Mouse (Mus musculus): ENCODE measurements around the gene Aanat.

DNA sequence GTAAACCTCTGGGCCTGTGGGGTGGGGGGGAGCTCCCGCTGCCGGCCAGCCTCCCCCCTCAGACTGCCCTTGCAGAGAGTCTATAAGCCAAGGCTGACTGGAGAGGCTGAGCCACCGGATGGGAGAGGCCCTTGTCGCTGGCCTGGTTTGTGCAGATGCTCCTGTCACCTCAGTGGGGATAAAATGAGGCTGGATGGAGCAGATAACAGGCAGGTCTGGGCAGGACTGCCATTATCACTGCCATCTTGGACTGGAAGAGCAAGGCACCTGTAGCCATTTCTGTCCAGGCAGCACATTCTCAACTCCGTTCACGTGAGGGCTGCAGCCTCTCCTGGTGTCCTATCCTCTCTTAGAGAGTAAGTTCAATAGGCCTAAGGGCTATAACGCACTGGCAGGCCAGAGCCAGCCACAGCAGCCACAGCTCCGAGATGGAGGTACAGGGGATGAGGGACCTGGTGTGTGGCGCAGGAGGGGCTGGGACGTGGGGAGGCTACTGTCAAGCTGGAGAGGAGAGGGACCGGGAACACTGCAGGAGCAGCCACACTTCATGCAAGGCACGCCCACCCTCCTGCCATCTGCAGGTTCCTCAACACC lies 48.0 kb upstream of the Aanat start:
- TF ChIP-seq POLR2A (IDR thresholded peaks at IDR 0.05; ENCODE audit: control insufficient read depth in 1 of 2, insufficient read depth in 1 of 2, low read depth in 1 of 2, low read length in 2 of 2, poor library complexity in 1 of 2) = no peak
- TF ChIP-seq CTCF (IDR thresholded peaks at IDR 0.05 in 2 of 3, conservative IDR thresholded peaks at IDR 0.05 in 1 of 3; ENCODE audit: control insufficient read depth in 1 of 3, insufficient read depth in 1 of 3, low read depth in 2 of 3, low read length in 3 of 3, poor library complexity in 1 of 3, severe bottlenecking in 1 of 3) = no peak
- no peak for TF ChIP-seq ZMIZ1 (IDR thresholded peaks at IDR 0.05; ENCODE audit: low read depth, low read length)
- TF ChIP-seq NRF1 (IDR thresholded peaks at IDR 0.05; ENCODE audit: insufficient read depth, low read depth, low read length, poor library complexity, severe bottlenecking) = no peak
- no peak for TF ChIP-seq SIN3A (IDR thresholded peaks at IDR 0.05; ENCODE audit: low read length)
- TF ChIP-seq EP300 (IDR thresholded peaks at IDR 0.05; ENCODE audit: low read depth in 1 of 2, low read length in 2 of 2) = 0 out of 4 replicates have a peak, but pooled peaks have one; percentile 11 to 12
- no peak for TF ChIP-seq HCFC1 (IDR thresholded peaks at IDR 0.05; ENCODE audit: low read depth, low read length)
- no peak for TF ChIP-seq MAFK (IDR thresholded peaks at IDR 0.05; ENCODE audit: borderline replicate concordance, low read depth, low read length)
